Mouse (Mus musculus) kidney, adult 2 months (tissue): ENCODE measurements around the gene Mrpl34.

ENCODE experiments used
- CTCF ChIP-seq: fragments of 200-500 bp; conservative IDR thresholded peaks from 2 replicates; pipeline ENCODE4 v1.5.1; 2011; ENCODE audit warnings: low read depth, mild to moderate bottlenecking, control low read depth, low read length, moderate library complexity, mixed read lengths; ENCODE audit not compliant: insufficient read depth, insufficient read length
- POLR2A ChIP-seq: fragments of 200-500 bp; IDR thresholded peaks from one replicate; pipeline ENCODE4 v1.6.1; 2011; ENCODE audit warnings: low read depth, low read length, control low read depth

DNA sequence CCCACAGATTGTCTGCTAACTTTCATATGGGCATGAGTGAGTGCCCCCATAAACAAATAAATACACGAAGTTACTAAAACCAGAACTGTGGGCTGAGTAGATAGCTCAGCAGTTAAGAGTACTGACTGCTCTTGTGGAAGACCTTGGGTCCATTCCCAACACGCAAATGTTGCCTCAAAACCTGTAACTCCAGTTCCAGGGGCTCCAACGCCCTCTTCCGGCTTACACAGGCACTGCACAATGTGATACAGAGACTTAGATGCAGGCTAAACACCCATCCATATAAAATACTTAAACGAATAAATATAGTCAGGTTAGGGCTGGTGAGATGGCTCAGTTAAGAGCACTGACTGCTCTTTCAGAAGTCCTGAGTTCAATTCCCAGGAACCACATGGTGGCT, 50.3 kb downstream of the Mrpl34 start:
- TF ChIP-seq CTCF (0 out of 2 replicates have a peak, but pooled peaks have one; percentile 4), POLR2A (no peak)
